Mouse (Mus musculus): ENCODE results near the gene Samd15. TPM values are rescaled to one million over a fixed set of nuclear protein-coding genes. Genes with fewer than 3 reads are reported as not detected.

Gene Samd15
- total and polyA plus RNA-seq, 3 experiments = 1.1 to 3.9 (median 1.8) TPM

DNA sequence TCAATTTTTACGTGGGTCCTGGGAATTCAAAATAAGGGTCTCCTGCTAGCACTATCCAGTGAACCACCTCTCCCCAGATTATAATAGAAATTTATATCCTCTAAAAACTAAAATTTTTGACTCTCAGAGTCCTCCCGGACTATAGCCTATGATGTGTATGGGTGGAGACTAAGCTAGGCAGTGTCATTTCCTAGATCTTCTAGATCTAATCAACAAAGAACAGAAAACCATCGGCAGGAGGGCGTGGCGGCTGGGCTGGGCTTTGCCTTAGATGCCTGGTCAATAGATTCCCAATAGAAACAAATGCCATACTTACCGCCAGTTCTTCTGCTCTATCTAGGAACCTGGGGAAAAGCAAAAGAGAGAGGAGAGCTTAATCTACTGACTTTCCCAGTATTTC lies 50.6 kb downstream of the Samd15 start:
- Histone ChIP-seq H3K9ac (ENCODE audit: insufficient read depth, low read depth) (no peak overlapping the region), H3K27ac (ENCODE audit: insufficient read depth, low read depth) (no peak overlapping the region), H3K4me2 (ENCODE audit: insufficient read depth, low read depth, poor library complexity, severe bottlenecking) (no peak overlapping the region), H3K9me3 (replicated peaks; ENCODE audit: low read length) (no peaks in the 10 kb centered on the region), H3K4me1 (ENCODE audit: control insufficient read depth in 1 of 2, insufficient read depth in 2 of 2) (no peaks in the 10 kb centered on the region; a peak in 1 of 4 replicates), H3K4me3 (replicated peaks in 1 of 3; ENCODE audit: low read depth in 2 of 3, low read length in 2 of 3, poor library complexity in 1 of 3) (no peak overlapping the region), H3K27me3 (replicated peaks) (no peaks in the 10 kb centered on the region), H3K36me3 (replicated peaks in 1 of 2; ENCODE audit: control insufficient read depth in 1 of 2, insufficient read depth in 1 of 2, low read length in 1 of 2) (peaks cover 61 to 87% of the 10 kb centered on the region in 2 experiments), H3K79me2 (replicated peaks; ENCODE audit: control insufficient read depth, extremely low read depth, insufficient read depth, poor library complexity, severe bottlenecking) (no peaks in the 10 kb centered on the region)
- in situ Hi-C loops (cut with MboI; ENCODE audit: low pct_ligation_motif_present, low pct_unique_long_range_greater_than_20kb, low sequenced_read_pairs) (no loop called here), dilution Hi-C loops (cut with MboI; ENCODE audit: extremely low pct_ligation_motif_present, extremely low pct_unique_long_range_greater_than_20kb, low sequenced_read_pairs) (no loop called here)
- TF ChIP-seq E2F4 (IDR thresholded peaks at IDR 0.05; ENCODE audit: insufficient replicate concordance, low read depth, low read length) = no peak
- no peak for TF ChIP-seq MEF2A (IDR thresholded peaks at IDR 0.05; ENCODE audit: borderline replicate concordance, low read depth, low read length)
- TF ChIP-seq JUN (IDR thresholded peaks at IDR 0.05; ENCODE audit: insufficient read depth, low read depth, low read length) = no peak
- TF ChIP-seq SMC3 (IDR thresholded peaks at IDR 0.05; ENCODE audit: low read depth, low read length) = no peak
- TF ChIP-seq RAD21 (IDR thresholded peaks at IDR 0.05; ENCODE audit: low read depth, low read length) = no peak
- no peak for TF ChIP-seq PAX5 (IDR thresholded peaks at IDR 0.05; ENCODE audit: low read length)
- no peak for TF ChIP-seq CTCF (conservative IDR thresholded peaks at IDR 0.05 in 1 of 2, IDR thresholded peaks at IDR 0.05 in 1 of 2; ENCODE audit: low read depth in 2 of 2, low read length in 2 of 2)
- DNase-seq (ENCODE audit: extremely low read depth) = no peak

DNA sequence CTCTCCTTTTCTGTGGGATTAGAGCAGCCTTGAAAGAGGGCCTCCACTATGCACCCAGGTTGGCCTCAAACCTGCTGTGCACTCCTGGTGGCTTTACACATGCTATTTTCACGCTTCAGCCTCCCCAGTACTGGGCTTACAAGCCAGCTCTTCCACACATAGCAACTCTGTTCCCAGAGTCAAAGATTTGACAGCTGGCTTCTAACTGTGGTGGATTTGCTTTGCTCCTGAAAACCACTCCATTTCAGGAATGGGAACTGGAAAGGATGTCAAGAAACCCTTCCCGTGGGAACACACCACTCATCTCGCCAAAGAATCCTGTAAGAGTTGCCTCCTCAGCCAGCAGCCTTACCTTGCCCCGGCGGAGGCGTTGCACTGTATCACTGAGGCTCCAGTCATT lies 54.4 kb downstream of the Samd15 start:
- Histone ChIP-seq H3K9me3 (replicated peaks; ENCODE audit: low read length) (no peaks in the 10 kb centered on the region), H3K27me3 (replicated peaks) (no peaks in the 10 kb centered on the region), H3K36me3 (replicated peaks in 1 of 2; ENCODE audit: control insufficient read depth in 1 of 2, insufficient read depth in 1 of 2, low read length in 1 of 2) (peaks cover 76 to 93% of the 10 kb centered on the region in 2 experiments), H3K79me2 (replicated peaks; ENCODE audit: control insufficient read depth, extremely low read depth, insufficient read depth, poor library complexity, severe bottlenecking) (no peaks in the 10 kb centered on the region), H3K4me3 (replicated peaks in 1 of 3; ENCODE audit: low read depth in 2 of 3, low read length in 2 of 3, poor library complexity in 1 of 3) (no peak overlapping the region), H3K9ac (ENCODE audit: insufficient read depth, low read depth) (no peak overlapping the region), H3K4me1 (ENCODE audit: control insufficient read depth in 1 of 2, insufficient read depth in 2 of 2) (peaks cover 0 to 16% of the 10 kb centered on the region in 2 experiments; a peak in 3 of 4 replicates), H3K27ac (ENCODE audit: insufficient read depth, low read depth) (no peak overlapping the region), H3K4me2 (ENCODE audit: insufficient read depth, low read depth, poor library complexity, severe bottlenecking) (no peak overlapping the region)
- TF ChIP-seq MEF2A (IDR thresholded peaks at IDR 0.05; ENCODE audit: borderline replicate concordance, low read depth, low read length) (no peak), ELF1 (IDR thresholded peaks at IDR 0.05; ENCODE audit: low read depth, low read length) (no peak), ZKSCAN1 (IDR thresholded peaks at IDR 0.05; ENCODE audit: borderline replicate concordance, low read depth, low read length) (no peak)
- dilution Hi-C loops (cut with MboI; ENCODE audit: extremely low pct_ligation_motif_present, extremely low pct_unique_long_range_greater_than_20kb, low sequenced_read_pairs) (no loop called here), in situ Hi-C loops (cut with MboI; ENCODE audit: low pct_ligation_motif_present, low pct_unique_long_range_greater_than_20kb, low sequenced_read_pairs) (no loop called here)
- DNase-seq (ENCODE audit: extremely low read depth) = no peak

DNA sequence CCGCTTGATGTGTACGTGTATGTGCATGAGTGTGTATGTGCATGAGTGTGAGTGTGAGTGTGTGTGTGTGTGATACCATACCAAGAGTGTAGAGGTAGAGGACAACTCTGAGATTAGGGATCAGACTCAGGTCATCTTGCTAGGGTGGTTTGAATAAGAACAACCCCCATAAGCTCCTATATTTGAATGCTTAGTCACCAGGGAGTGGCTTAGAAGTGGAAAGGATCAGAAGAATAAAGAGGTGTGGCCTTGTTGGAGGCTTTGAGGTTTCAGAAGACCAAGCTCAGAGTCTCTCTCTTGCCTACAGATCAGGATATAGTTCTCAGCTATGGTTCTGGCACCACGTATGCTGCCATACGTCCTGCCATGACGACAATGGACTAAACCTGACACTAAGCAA lies 57.1 kb downstream of the Samd15 start:
- Histone ChIP-seq H3K79me2 (replicated peaks; ENCODE audit: control insufficient read depth, extremely low read depth, insufficient read depth, poor library complexity, severe bottlenecking) (no peaks in the 10 kb centered on the region), H3K9ac (ENCODE audit: insufficient read depth, low read depth) (no peak overlapping the region), H3K27me3 (replicated peaks) (no peaks in the 10 kb centered on the region), H3K9me3 (replicated peaks; ENCODE audit: low read length) (no peaks in the 10 kb centered on the region), H3K36me3 (replicated peaks in 1 of 2; ENCODE audit: control insufficient read depth in 1 of 2, insufficient read depth in 1 of 2, low read length in 1 of 2) (peaks cover 71 to 87% of the 10 kb centered on the region in 2 experiments), H3K27ac (ENCODE audit: insufficient read depth, low read depth) (no peak overlapping the region), H3K4me1 (ENCODE audit: control insufficient read depth in 1 of 2, insufficient read depth in 2 of 2) (peaks cover 0 to 16% of the 10 kb centered on the region in 2 experiments; a peak in 3 of 4 replicates), H3K4me3 (replicated peaks in 1 of 3; ENCODE audit: low read depth in 2 of 3, low read length in 2 of 3, poor library complexity in 1 of 3) (no peak overlapping the region), H3K4me2 (ENCODE audit: insufficient read depth, low read depth, poor library complexity, severe bottlenecking) (no peak overlapping the region)
- DNase-seq (ENCODE audit: extremely low read depth) = no peak
- TF ChIP-seq EP300 (IDR thresholded peaks at IDR 0.05; ENCODE audit: low read length) = no peak
- TF ChIP-seq MEF2A (IDR thresholded peaks at IDR 0.05; ENCODE audit: borderline replicate concordance, low read depth, low read length) = no peak
- no peak for TF ChIP-seq CTCF (conservative IDR thresholded peaks at IDR 0.05 in 1 of 2, IDR thresholded peaks at IDR 0.05 in 1 of 2; ENCODE audit: low read depth in 2 of 2, low read length in 2 of 2)
- TF ChIP-seq JUND (conservative IDR thresholded peaks at IDR 0.05; ENCODE audit: low read depth, low read length) = no peak
- no peak for TF ChIP-seq NRF1 (IDR thresholded peaks at IDR 0.05; ENCODE audit: low read depth, low read length)
- TF ChIP-seq ELF1 (IDR thresholded peaks at IDR 0.05; ENCODE audit: low read depth, low read length) = no peak
- TF ChIP-seq ZMIZ1 (IDR thresholded peaks at IDR 0.05; ENCODE audit: low read depth, low read length) = no peak
- no peak for TF ChIP-seq UBTF (IDR thresholded peaks at IDR 0.05; ENCODE audit: low read depth, low read length)
- TF ChIP-seq MAX (IDR thresholded peaks at IDR 0.05; ENCODE audit: low read length) = no peak
- no peak for TF ChIP-seq RAD21 (IDR thresholded peaks at IDR 0.05; ENCODE audit: low read depth, low read length)
- TF ChIP-seq ZKSCAN1 (IDR thresholded peaks at IDR 0.05; ENCODE audit: borderline replicate concordance, low read depth, low read length) = no peak
- no peak for TF ChIP-seq JUN (IDR thresholded peaks at IDR 0.05; ENCODE audit: insufficient read depth, low read depth, low read length)
- dilution Hi-C loops (cut with MboI; ENCODE audit: extremely low pct_ligation_motif_present, extremely low pct_unique_long_range_greater_than_20kb, low sequenced_read_pairs) = no loop called here
- in situ Hi-C loops (cut with MboI; ENCODE audit: low pct_ligation_motif_present, low pct_unique_long_range_greater_than_20kb, low sequenced_read_pairs) = no loop called here

Data from CH12.LX (cell line).